Mouse (Mus musculus): ENCODE data around the gene Xpo4. TPM values are rescaled to one million over a fixed set of nuclear protein-coding genes. Genes with fewer than 3 reads are reported as not detected.

Xpo4 gene
- polyA plus RNA-seq, 1 experiment from 2014 or later, result 10.5 TPM

GRCm38 (mm10) chr14:57543420-57544039 lies 121.7 kb downstream of the Xpo4 start:
- Histone ChIP-seq H3K4me2 (ENCODE audit: low read length) (no peak overlapping the region), H3K27me3 (ENCODE audit: control insufficient read depth, insufficient read depth, low read depth, low read length) (no peaks in the 10 kb centered on the region), H3K9ac (ENCODE audit: low read depth, low read length) (no peak overlapping the region), H3K36me3 (ENCODE audit: control insufficient read depth, insufficient read depth, low read length) (peaks cover 2% of the 10 kb centered on the region), H3K27ac (ENCODE audit: low read length) (no peak overlapping the region), H3K4me3 (ENCODE audit: low read depth, low read length) (no peak overlapping the region), H3K4me1 (ENCODE audit: control insufficient read depth, insufficient read depth, low read length) (no peaks in the 10 kb centered on the region), H3K9me3 (replicated peaks; ENCODE audit: control insufficient read depth, low read length, poor library complexity, severe bottlenecking) (peaks cover 3% of the 10 kb centered on the region; the same call in 1 of the 2 replicates)
- 89% methylated on average over 13 of the region's 13 CpGs for WGBS
- ATAC-seq, result no peak

DNA sequence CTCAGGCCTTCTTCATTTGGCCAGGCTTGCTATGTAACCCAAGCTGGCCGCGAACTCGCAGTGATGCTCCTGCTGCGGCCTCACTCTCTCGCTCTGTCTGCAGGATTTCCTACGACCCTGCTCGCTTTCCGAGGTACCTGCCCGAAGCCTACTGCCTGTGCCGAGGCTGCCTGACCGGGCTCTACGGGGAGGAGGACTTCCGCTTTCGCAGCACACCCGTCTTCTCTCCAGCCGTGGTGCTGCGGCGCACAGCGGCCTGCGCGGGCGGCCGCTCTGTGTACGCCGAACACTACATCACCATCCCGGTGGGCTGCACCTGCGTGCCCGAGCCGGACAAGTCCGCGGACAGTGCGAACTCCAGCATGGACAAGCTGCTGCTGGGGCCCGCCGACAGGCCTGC lies 123.0 kb downstream of the Xpo4 start:
- Histone ChIP-seq H3K27ac (ENCODE audit: low read length) (no peak overlapping the region), H3K9me3 (replicated peaks; ENCODE audit: control insufficient read depth, low read length, poor library complexity, severe bottlenecking) (peaks cover 3% of the 10 kb centered on the region; the same call in 1 of the 2 replicates), H3K4me2 (ENCODE audit: low read length) (no peak overlapping the region), H3K36me3 (ENCODE audit: control insufficient read depth, insufficient read depth, low read length) (peaks cover 2% of the 10 kb centered on the region), H3K27me3 (ENCODE audit: control insufficient read depth, insufficient read depth, low read depth, low read length) (no peaks in the 10 kb centered on the region), H3K9ac (ENCODE audit: low read depth, low read length) (no peak overlapping the region), H3K4me1 (ENCODE audit: control insufficient read depth, insufficient read depth, low read length) (peaks cover 4% of the 10 kb centered on the region; the same call in 1 of the 2 replicates), H3K4me3 (ENCODE audit: low read depth, low read length) (no peak overlapping the region)
- 46% methylated on average over 34 of the region's 34 CpGs for WGBS
- no peak for ATAC-seq

GRCm38 (mm10) chr14:57540683-57541082 lies 124.5 kb downstream of the Xpo4 start:
- H3K27ac ChIP-seq (ENCODE audit: low read length), result no peak overlapping the region
- H3K36me3 ChIP-seq (ENCODE audit: control insufficient read depth, insufficient read depth, low read length), result peaks cover 2% of the 10 kb centered on the region
- no peaks in the 10 kb centered on the region for H3K27me3 ChIP-seq (ENCODE audit: control insufficient read depth, insufficient read depth, low read depth, low read length)
- H3K4me3 ChIP-seq (ENCODE audit: low read depth, low read length), result no peak overlapping the region
- peaks cover 7% of the 10 kb centered on the region for H3K4me1 ChIP-seq (ENCODE audit: control insufficient read depth, insufficient read depth, low read length)
- peaks cover 3% of the 10 kb centered on the region; the same call in 1 of the 2 replicates for H3K9me3 ChIP-seq (replicated peaks; ENCODE audit: control insufficient read depth, low read length, poor library complexity, severe bottlenecking)
- no peak overlapping the region for H3K4me2 ChIP-seq (ENCODE audit: low read length)
- 88% methylated on average over 11 of the region's 11 CpGs for whole genome bisulfite sequencing
- H3K9ac ChIP-seq (ENCODE audit: low read depth, low read length), result no peak overlapping the region
- no peak for ATAC-seq

- Histone ChIP-seq H3K4me1 (ENCODE audit: control insufficient read depth, insufficient read depth, low read length) (peaks cover 25% of the 10 kb centered on the region), H3K4me2 (ENCODE audit: low read length) (no peak overlapping the region; the same call in 1 of the 2 replicates), H3K27ac (ENCODE audit: low read length) (no peak overlapping the region; the same call in 1 of the 2 replicates), H3K4me3 (ENCODE audit: low read depth, low read length) (no peak overlapping the region), H3K27me3 (ENCODE audit: control insufficient read depth, insufficient read depth, low read depth, low read length) (no peaks in the 10 kb centered on the region), H3K36me3 (ENCODE audit: control insufficient read depth, insufficient read depth, low read length) (peaks cover 2% of the 10 kb centered on the region), H3K9me3 (replicated peaks; ENCODE audit: control insufficient read depth, low read length, poor library complexity, severe bottlenecking) (peaks cover 3% of the 10 kb centered on the region; the same call in 1 of the 2 replicates), H3K9ac (ENCODE audit: low read depth, low read length) (no peak overlapping the region)
- ATAC-seq, result no peak
- 6% methylated on average over 16 of the region's 16 CpGs for WGBS
These were observed 127.8 kb downstream of the Xpo4 start for GRCm38 (mm10) chr14:57537261-57538015.

DNA sequence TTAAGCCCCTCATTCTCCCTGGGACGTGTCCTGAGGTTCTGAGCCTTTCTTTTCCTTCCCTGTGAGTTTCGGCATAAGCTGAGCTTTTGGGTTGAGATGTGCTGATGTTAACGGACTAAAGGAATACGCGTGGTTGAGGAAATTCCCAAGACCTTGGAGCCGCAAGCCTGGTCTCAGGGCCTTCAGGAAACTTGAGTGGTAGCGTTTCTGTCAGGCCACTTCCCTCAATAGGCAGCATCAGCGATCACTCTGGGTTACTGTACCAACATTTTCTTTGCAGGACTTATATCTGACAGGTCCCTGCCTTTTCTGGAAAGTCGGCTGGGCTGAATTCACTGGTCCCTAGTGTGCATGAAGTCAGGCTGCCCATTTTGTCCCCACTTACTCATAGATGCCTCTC lies 128.4 kb downstream of the Xpo4 start:
- Histone ChIP-seq H3K27ac (ENCODE audit: low read length) (no peak overlapping the region; the same call in 1 of the 2 replicates), H3K4me2 (ENCODE audit: low read length) (no peak overlapping the region; the same call in 1 of the 2 replicates)

DNA sequence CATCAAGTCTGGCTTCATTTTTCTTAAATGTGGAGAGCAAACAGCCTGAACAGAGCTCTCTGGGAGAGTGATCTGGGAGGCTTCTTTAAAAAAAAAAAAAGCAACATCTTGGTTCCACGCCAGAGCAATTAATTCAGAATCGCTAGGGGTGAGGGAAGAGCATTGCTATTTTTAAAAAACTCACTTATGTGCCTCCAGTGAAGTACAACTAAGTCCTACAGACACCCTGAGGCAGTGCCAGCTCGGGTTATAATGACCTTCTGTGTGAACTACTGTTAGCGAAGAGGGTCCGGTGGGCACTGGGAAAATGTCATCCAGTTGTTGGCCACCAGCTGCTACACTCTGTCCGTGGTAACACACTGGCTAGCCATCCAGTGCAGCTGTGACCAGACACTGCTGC lies 129.6 kb downstream of the Xpo4 start:
- H3K27me3 ChIP-seq (ENCODE audit: control insufficient read depth, insufficient read depth, low read depth, low read length), result no peaks in the 10 kb centered on the region
- 45% methylated on average over 6 of the region's 6 CpGs for WGBS
- no peaks in the 10 kb centered on the region for H3K9me3 ChIP-seq (replicated peaks; ENCODE audit: control insufficient read depth, low read length, poor library complexity, severe bottlenecking)
- no peaks in the 10 kb centered on the region for H3K36me3 ChIP-seq (ENCODE audit: control insufficient read depth, insufficient read depth, low read length)
- no peak overlapping the region for H3K4me2 ChIP-seq (ENCODE audit: low read length)
- H3K9ac ChIP-seq (ENCODE audit: low read depth, low read length), result no peak overlapping the region
- no peak overlapping the region for H3K27ac ChIP-seq (ENCODE audit: low read length)
- ATAC-seq, result no peak
- H3K4me1 ChIP-seq (ENCODE audit: control insufficient read depth, insufficient read depth, low read length), result peaks cover 25% of the 10 kb centered on the region
- no peak overlapping the region for H3K4me3 ChIP-seq (ENCODE audit: low read depth, low read length)

More for the DNA sequence above, 128.4 kb downstream of the Xpo4 start:
- Histone ChIP-seq H3K36me3 (ENCODE audit: control insufficient read depth, insufficient read depth, low read length) (no peaks in the 10 kb centered on the region; the same call in 1 of the 2 replicates), H3K4me1 (ENCODE audit: control insufficient read depth, insufficient read depth, low read length) (peaks cover 25% of the 10 kb centered on the region), H3K9me3 (replicated peaks; ENCODE audit: control insufficient read depth, low read length, poor library complexity, severe bottlenecking) (peaks cover 3% of the 10 kb centered on the region; the same call in 1 of the 2 replicates), H3K27me3 (ENCODE audit: control insufficient read depth, insufficient read depth, low read depth, low read length) (no peaks in the 10 kb centered on the region), H3K4me3 (ENCODE audit: low read depth, low read length) (no peak overlapping the region), H3K9ac (ENCODE audit: low read depth, low read length) (no peak overlapping the region)
- ATAC-seq, result no peak
- 25% methylated on average over 9 of the region's 9 CpGs for WGBS

DNA sequence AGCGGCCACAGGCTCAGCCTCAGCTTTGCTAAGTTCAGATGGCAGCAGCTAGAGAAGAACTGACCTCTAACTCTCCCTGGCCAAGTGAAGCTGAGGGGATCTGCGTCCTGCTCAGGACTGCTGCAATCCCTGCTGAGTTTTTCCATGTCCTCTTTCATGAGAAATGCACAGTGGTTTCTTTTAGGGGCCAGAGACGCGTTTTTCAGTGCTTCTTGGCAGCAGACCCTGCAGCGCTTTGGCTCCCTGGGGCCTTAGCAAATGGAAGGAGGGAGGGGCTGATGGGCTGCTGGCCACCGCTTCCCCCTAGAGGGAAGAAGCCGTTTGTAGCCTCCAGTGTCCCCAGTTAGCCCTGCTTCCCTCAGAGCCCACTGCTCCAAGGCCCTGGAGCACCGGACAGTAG lies 130.3 kb downstream of the Xpo4 start:
- 7% methylated on average over 8 of the region's 8 CpGs for WGBS
- Histone ChIP-seq H3K9ac (ENCODE audit: low read depth, low read length) (no peak overlapping the region), H3K4me2 (ENCODE audit: low read length) (no peak overlapping the region; the same call in 1 of the 2 replicates), H3K4me3 (ENCODE audit: low read depth, low read length) (no peak overlapping the region), H3K36me3 (ENCODE audit: control insufficient read depth, insufficient read depth, low read length) (no peaks in the 10 kb centered on the region), H3K4me1 (ENCODE audit: control insufficient read depth, insufficient read depth, low read length) (peaks cover 25% of the 10 kb centered on the region), H3K9me3 (replicated peaks; ENCODE audit: control insufficient read depth, low read length, poor library complexity, severe bottlenecking) (no peaks in the 10 kb centered on the region), H3K27me3 (ENCODE audit: control insufficient read depth, insufficient read depth, low read depth, low read length) (no peaks in the 10 kb centered on the region), H3K27ac (ENCODE audit: low read length) (peak overlapping the region; percentile 1; the same call in 1 of the 2 replicates)
- ATAC-seq, result peak; percentile 26; the same call in 1 of the 2 replicates

DNA sequence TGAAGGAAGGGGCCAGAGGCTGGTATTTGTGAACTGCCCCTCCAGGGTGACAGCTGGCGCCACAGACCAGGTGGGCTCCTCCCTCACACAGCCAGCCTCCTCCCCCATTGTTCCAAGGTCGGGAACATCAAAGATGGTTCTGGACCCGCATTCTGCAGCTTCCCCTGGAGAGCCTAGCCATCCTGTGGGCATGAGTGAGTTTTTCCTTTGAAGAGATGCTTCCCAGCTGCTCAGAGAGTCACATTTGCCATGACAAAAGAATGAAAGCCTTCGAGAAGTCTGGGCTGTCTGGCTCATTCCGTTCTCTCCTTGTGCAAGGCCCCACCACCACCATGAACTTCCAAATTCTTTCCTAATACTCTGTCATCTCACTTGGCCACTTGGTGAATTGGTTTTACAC lies 130.9 kb downstream of the Xpo4 start:
- peak; percentile 18; the same call in 1 of the 2 replicates for ATAC-seq
- no peaks in the 10 kb centered on the region for H3K27me3 ChIP-seq (ENCODE audit: control insufficient read depth, insufficient read depth, low read depth, low read length)
- H3K9ac ChIP-seq (ENCODE audit: low read depth, low read length), result no peak overlapping the region
- no peak overlapping the region for H3K27ac ChIP-seq (ENCODE audit: low read length)
- no peaks in the 10 kb centered on the region for H3K9me3 ChIP-seq (replicated peaks; ENCODE audit: control insufficient read depth, low read length, poor library complexity, severe bottlenecking)
- 8% methylated on average over 5 of the region's 5 CpGs for WGBS
- H3K4me2 ChIP-seq (ENCODE audit: low read length), result no peak overlapping the region
- peaks cover 25% of the 10 kb centered on the region for H3K4me1 ChIP-seq (ENCODE audit: control insufficient read depth, insufficient read depth, low read length)
- H3K4me3 ChIP-seq (ENCODE audit: low read depth, low read length), result no peak overlapping the region
- H3K36me3 ChIP-seq (ENCODE audit: control insufficient read depth, insufficient read depth, low read length), result no peaks in the 10 kb centered on the region

- ATAC-seq, result no peak
- Histone ChIP-seq H3K36me3 (ENCODE audit: control insufficient read depth, insufficient read depth, low read length) (no peaks in the 10 kb centered on the region), H3K4me2 (ENCODE audit: low read length) (no peak overlapping the region), H3K4me3 (ENCODE audit: low read depth, low read length) (no peak overlapping the region), H3K27ac (ENCODE audit: low read length) (no peak overlapping the region), H3K9ac (ENCODE audit: low read depth, low read length) (no peak overlapping the region), H3K4me1 (ENCODE audit: control insufficient read depth, insufficient read depth, low read length) (peaks cover 25% of the 10 kb centered on the region), H3K9me3 (replicated peaks; ENCODE audit: control insufficient read depth, low read length, poor library complexity, severe bottlenecking) (no peaks in the 10 kb centered on the region), H3K27me3 (ENCODE audit: control insufficient read depth, insufficient read depth, low read depth, low read length) (no peaks in the 10 kb centered on the region)
- 11% methylated on average over 11 of the region's 11 CpGs for WGBS
These were observed 131.4 kb downstream of the Xpo4 start for GRCm38 (mm10) chr14:57533841-57534240.
